Mouse (Mus musculus): ENCODE data around the gene Olfr221.

Olfr221 gene

DNA sequence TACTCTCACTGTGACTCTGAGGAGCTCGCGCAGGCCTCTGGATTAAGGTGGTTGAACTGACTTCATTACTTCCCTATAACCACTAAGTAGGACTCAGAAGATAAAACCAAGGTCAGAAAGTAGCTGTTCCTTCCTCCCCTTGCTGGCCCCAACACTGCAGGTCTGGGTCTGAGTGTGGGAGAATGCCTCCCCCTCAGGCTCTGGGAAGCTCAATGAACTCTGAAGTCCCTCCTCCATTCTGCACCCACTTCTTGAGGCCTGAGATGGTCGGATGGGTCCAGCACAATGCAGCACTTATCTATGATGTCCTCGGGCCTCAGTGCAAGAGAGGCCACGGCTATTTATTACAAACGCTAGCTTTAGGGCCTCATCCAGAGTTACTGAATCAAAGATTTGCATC lies 36.6 kb downstream of the Olfr221 start:
- no peak for DNase-seq (ENCODE audit: low read depth, low spot score)

DNA sequence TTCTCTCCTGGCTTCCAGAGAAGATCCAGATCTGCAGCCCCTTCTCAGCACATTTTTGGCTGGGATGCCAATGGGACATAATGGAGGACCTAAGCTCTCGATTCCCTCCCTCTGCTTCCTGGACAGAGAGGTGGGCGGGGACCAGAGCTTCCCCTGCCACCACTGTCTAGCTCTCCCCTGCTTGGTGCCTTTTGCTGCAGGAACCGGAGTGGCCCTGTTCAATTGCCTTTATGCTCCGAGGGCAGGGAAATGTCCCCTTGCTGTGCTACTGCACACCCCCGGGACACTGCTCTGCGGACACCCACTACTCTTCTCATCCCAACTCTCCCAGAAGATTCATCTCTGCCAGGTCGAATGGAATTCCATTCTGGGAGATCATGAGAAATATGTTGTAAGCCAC lies 37.1 kb downstream of the Olfr221 start:
- DNase-seq (ENCODE audit: low read depth, low spot score): no peak

DNA sequence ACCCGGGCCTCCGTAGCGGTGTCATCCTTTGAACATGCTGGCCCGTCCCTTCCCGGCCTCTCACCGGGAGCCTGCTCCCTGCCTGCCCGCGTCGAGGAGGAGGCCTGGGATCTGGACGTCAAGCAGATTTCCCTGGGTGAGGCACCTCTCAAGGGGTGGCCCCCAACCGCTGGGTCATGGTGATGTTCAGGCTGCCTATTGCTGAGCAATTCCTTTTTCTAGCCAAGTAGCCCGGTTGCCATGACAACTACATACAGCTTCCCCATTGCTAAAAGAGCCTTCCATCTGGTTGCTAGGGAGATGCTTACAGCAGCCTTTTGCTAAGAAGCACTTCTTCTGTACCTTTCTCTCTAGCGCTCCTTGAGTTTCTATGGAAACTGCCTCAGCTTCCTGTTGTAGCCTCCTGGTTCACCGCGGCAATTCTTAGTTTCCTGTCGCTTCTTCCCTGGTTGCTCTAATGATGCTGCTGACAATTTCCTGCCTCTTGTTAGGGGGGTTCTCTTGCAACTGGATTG lies 38.2 kb downstream of the Olfr221 start:
- no peak for DNase-seq (ENCODE audit: low read depth, low spot score)

DNA sequence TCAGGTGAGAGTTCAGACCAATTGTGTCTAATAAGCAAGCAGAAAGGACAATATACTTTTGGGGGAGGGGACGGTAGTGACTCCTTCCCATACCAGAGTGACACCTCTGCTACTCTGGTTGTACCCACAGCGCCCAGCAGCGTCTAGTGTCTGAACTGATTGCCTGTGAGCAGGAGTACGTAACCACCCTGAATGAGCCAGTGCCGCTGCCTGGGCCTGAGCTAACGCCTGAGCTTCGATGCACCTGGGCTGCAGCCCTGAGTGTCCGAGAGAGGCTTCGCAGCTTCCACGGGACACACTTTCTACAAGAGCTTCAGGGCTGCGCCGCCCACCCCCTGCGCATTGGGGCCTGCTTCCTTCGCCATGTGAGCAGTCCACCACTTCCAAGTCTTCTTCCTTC lies 44.8 kb downstream of the Olfr221 start:
- no peak for DNase-seq (ENCODE audit: low read depth, low spot score)

DNA sequence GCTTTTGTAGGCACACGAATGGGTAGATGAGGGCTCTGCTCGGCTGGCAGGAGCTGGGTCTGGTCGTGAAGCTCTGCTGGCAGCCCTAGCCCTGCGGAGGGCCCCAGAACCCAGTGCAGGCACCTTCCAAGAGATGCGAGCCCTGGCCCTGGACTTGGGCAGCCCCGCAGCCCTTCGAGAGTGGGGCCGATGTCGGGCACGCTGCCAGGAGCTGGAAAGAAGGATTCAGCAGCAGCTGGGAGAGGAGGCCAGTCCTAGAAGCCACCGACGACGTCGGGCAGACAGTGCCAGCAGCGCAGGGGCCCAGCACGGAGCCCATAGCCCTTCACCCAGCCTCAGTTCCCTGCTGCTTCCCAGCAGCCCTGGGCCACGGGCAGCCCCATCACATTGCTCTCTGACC lies 45.4 kb downstream of the Olfr221 start:
- DNase-seq (ENCODE audit: low read depth, low spot score): no peak

DNA sequence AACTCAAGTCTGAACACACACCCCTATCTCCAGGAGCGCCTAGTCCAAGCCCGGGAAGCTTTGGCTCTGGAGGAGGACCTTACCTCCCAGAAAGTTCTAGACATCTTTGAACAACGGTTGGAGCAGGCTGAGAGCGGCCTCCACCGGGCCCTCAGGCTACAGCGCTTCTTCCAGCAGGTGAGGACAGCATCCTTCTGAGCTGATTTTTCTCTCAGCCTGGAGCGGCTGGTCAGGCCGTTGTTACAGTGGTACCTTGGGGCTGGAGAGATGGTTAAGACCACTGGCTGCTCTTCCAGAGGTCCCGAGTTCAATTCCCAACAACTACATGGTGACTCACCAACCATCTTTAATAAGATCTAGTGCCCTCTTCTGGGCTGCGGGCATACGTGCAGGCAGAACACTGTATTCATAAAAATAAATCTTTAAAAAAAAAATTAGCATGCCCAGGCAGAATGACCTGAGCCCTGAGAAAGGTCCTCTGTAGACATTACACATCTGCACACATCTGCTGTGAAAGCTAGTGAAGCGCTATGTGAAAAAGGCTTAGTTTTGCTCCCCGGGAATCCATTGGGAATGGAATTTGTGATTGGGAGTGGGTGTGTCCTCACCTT lies 45.9 kb downstream of the Olfr221 start:
- DNase-seq (ENCODE audit: low read depth, low spot score): peak; percentile 36

DNA sequence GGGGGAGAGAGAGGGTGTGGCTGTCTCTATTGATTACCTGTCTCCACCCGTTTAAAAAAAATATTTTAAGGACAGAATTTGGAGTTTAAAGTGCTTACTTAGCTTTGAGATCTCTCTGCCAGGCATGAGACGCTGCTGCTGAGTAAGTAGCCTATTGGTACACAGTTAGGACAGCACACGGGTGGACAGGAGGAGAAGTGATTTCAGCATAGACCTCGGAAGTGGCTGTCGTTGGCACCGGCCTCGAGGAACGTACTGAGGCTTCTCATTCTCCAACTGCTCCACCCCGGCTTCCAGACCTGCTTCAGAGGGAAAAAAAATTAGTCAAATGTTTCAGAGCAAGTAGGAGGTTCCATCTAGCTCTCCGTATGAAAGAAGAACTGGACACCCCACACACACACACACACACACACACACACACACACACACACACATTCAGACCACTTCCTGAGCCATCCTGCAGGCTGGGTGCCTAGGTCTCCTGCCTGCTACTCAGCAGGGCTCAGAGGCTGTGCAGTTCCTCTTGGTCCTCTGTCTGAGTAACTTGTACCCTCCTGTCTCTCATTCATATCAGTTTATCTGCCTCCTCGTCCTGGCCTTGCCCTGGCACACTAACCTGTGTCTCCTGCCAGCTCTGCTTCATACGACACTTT lies 46.9 kb downstream of the Olfr221 start:
- no peak for DNase-seq (ENCODE audit: low read depth, low spot score)

DNA sequence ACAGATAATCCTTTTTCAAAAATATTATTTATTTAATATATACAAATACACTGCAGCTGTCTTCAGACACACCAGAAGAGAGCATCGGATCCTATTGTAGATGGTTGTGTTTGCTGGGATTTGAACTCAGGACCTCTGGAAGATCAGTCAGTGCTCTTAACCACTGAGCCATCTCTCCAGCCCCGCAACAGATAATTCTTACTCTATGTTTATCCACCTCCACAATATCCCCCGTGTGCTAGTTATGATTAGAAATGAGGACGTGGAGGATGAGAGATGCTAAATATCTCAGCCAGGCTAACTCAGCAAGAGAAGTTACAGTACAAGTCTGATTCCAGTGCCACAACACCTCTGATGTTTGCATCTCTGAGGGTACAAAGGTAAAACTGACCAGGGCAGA lies 47.8 kb downstream of the Olfr221 start:
- DNase-seq (ENCODE audit: low read depth, low spot score): no peak

DNA sequence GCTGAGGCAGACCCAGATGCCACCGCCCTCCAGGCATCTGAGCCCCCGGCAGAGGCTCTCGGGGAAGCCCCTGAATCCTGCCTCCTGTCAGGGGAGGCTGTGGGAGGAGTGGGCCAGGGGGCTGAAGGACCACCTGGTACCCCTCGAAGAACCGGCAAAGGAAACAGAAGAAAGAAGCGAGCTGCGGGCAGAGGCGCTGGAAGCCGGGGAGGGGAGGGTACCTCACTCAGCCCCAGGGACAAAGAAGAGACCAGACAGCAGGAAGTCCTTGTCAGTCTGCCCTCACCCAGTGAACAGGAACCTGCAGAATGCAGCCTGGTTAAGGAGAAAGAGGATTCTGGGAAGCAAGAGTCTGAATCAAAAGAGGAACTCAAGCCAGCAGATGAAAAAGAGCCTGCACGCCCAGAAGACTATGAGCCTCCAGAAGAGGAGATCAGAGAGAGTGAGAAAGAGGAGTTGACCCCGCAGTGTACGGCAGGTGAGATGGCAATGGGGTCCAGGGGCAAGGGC lies 52.7 kb downstream of the Olfr221 start:
- DNase-seq (ENCODE audit: low read depth, low spot score): no peak

DNA sequence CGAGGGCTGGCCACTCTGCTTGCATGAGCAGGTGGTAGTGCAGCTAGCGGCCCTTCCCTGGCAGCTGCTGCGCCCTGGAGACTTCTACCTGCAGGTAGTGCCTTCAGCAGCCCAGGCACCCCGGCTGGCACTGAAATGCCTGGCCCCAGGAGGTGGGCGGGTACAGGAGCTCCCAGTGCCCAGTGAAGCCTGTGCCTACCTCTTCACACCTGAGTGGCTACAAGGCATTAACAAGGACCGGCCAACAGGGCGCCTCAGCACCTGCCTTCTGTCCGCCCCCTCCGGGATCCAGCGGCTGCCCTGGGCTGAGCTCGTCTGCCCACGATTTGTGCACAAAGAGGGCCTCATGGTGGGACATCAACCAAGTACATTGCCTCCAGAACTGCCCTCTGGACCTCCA lies 53.5 kb downstream of the Olfr221 start:
- no peak for DNase-seq (ENCODE audit: low read depth, low spot score)

DNA sequence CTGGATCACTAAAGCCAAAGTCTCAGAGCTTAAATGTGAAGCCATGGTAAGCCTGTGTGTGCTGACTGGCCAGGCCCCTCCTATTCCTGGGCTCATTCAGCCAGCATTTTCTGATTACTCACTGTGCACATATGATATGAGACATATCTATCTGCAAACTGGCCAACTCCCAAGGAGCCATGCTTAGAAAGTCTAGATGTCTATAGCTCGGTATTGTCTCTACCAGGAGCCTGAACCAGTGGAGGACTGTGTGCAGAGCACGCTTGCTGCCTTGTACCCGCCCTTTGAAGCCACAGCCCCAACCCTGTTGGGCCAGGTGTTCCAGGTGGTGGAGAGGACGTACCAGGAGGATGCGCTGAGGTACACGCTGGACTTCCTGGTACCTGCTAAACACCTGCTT lies 55.1 kb downstream of the Olfr221 start:
- DNase-seq (ENCODE audit: low read depth, low spot score): no peak

DNA sequence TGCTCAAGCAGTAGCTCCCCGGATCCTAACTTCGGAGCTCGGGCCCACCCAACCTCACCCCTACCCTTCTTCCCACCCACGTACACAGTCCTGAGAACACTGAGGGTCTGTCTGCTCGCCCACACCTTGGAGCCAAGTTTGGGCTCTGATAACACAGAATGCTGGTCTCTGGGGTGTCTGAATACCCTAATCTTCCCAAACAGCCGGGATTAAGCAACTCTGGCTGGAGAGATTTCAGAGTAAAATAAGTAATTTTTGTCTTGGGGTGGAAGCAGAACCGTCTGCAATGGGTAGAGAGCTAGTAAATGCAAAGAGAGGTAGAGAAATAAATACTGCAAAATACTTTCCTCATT lies 56.1 kb downstream of the Olfr221 start:
- no peak for DNase-seq (ENCODE audit: low read depth, low spot score)

DNA sequence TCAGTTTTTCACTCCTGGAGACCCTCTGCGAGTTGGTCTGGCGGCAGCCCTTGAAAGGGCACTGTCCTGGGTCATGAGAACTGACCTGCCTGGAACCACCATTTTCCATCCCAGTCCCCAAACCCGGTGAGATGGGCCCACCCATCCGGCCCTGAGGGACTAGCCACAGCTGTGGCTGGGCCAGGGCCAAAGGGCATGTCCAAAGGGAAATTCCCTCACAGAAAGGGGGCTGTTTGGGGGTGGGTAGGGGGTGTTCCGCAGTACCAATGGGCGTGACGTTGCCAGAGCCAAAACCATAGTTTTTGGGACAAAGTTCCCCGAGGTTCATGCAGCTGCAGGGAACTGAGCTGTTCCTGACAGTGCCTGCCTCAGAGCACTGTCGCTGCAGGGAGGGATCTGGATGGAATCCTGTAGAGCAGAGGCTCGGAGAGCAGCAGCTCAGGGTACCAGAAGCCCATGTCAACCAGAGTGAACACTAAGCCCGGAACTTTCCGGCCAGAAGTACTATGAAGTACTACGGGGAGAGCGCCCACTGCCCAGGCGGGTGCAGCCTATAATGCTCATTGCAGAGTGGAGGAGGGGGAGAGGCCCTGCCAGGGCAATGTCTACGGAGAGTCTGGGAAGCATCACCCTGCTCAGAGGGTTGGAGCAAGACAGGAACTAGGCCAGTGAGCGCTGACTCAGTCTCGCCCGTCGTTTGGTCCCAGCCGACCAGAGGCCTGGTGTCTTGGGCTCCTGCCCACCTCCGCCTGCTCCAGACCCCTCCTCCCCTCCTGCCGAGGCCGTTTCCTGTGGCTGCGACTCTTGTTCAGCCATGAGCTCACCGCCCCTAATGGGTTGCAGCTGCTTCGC lies 56.7 kb downstream of the Olfr221 start:
- DNase-seq (ENCODE audit: low read depth, low spot score): no peak

DNA sequence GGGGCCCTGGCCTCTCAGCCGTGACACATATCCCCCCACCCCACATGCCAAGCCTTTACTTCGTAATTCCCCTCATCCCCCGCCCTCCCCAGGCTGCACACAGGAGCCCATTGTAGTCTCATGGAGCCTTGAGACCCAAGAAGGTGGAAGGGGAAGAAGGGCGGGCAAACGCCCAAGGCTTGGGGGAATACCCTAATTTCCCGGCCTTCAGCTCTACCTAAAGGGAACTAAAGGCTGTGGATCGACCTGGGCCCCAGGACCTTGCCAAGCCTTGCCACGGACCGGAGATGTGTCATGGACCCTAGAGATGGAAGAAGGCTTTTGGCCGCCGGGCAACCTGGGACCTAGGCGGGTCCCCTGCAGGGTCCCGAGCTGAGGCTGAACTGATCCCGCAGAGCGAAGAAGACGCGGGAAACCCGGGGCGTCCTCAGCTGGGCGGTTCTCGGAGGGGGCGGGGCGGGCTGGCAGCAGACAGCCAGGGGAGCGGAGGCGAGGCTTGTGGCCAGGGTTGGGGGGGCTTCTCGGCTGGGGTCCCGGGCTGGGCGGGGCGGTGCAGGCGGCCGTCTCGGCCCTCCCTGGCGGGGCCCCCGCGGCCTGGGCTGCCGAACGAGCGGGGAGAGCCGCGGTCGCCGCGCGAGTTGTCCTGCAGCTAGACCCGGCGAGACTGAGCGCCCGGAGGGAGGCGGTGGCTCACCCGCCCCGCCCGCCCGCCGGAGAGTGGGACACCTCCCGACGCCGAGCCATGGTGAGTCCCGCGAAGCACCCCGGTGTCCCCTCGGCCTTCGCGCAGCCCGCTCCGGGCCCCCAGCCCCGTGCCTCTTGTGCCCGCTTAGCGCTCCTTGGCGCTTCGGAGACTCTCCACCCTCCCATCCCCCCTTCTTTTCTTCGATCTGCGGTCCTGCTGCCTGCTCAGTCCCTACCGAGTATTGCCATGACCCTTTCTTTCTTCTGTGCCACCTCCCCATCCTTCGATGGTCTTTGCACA lies 57.7 kb downstream of the Olfr221 start, which contains the start of gene Arhgef40:
Gene Arhgef40 (plus strand): TSS at position 473 of the 985 bp plus-strand sequence.
- peak; percentile 22 for DNase-seq (ENCODE audit: low read depth, low spot score)

All from A20 (cell line).